Mouse (Mus musculus) monocyte, adult 5-6 weeks (primary cell): Measurements from ENCODE around the gene Olfm4. TPM values are rescaled to one million over a fixed set of nuclear protein-coding genes. Genes with fewer than 3 reads are reported as not detected.

Experiments
- ATAC-seq: fragments of 153-309, 156-312 bp; replicated peaks from 2 replicates; pipeline ENCODE4 v1.8.0; 2017; ENCODE audit warnings: mild to moderate bottlenecking; ENCODE audit not compliant: low TSS enrichment, insufficient number of reproducible peaks, severe bottlenecking, poor library complexity, low FRiP score
- total RNA-seq: library from RNA; stranded (forward); fragments of 200-1000, 200-491, 200-594 nt; gene quantifications from 3 replicates; pipeline ENCODE4 v1.2.3, GENCODE M21; 2017

Gene Olfm4
- total RNA-seq, 1 experiment from 2014 or later = not detected

DNA sequence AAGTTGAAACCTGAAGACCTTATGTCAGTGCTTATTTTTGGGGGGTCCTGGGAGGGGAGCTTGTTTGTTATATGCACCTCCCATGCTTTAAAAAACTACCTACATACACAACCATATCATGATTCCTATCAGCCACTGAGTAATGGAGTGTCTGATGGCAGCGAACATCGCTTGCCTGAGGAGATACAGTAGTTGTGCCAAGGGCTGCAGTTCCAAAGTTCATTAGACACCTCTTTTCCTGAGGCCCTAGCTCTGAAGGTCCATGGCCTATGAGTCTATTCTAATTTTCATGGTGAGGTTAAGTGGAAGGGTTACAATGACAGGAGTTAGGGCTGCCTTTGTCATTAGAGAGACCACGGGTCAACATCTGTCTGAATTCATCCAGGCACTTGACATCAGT lies 26.5 kb downstream of the Olfm4 start:
- no peak for ATAC-seq

DNA sequence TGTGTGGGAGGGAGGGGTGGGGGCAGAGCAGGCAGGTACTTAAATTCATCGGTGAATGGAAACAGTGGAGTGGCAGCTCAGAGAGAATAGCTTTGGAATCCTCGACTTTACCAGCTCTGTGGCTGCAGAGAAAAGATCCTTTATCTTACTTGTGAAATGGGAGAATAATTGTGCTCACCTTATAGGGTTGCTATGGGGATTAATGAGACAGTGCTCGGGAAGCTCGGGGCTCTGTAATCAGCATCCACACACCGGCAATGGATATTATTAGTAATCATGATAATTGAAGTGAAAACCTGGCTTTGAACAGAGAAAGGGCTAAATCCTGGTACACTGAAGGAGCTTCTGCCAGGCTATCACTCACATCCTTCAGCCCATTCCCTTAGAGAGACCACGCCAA lies 31.1 kb downstream of the Olfm4 start:
- ATAC-seq = no peak

DNA sequence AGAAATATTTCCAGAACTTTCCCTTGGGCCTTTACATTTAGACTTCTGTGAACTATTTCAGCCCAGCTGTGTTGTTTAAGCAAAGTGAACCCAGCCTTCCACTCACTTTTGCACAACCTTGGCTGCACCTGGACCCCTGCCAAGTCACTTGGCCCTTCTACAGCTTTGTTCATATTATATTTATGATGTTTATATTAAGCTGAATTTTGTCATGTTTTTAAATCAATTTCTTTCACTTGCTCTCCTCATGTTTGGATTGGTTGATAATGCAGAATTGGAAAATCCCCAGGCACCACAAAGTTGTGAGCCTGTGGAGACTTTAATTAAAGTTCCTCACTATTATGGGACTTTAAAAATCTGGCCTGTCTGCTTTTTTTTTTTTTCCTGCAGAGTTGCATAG lies 32.2 kb downstream of the Olfm4 start:
- ATAC-seq = no peak

DNA sequence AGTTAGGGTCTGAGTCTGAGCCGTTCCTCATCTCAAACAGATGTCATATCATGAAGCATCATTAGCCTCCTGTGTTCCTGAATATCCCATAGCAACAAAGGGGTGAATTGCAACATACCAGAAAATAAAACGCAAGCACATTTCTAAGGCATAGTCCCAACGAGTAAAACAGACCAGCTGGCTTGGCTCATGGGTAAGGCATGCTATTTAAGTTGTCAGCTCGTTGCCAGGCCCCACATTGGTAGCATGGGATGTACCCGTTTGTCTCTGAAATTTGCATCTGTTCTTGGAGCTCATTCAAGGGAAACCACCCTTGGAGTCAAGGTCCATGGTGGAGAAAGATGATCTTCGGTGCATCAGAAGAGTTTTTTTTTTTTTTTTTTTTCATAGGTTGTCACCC lies 42.2 kb downstream of the Olfm4 start:
- ATAC-seq = no peak

DNA sequence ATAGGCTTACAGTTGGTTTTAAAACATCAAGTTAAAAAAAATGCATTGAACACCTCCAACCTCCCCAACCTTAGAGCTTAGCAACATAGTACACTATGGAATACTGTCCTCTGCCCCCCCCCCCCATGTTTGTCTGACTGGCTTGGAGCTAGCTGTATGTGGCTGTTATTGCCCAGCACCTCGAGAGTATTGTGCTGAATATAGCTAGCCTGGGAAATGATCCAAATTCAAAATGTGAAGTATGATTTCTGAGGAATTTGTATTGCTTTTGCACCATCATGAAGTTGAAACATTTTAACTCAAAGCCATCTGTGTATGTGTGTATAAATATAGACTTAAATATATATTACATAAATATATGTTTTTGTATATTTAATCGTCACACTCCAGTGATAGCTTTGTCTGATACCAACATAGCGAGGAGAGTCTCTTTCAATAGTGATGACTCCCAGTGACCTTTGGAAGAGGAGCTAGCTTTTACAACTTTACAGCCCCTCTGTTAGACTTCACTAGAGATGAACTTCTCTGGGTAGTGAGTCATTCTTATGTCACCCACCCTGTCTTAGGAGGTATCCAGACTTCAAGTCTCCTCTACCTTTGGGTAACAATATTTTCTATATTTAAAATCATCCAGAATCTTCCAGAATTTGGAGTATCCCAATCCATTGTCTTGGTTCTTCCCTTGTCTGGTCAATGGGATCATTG lies 45.6 kb downstream of the Olfm4 start:
- ATAC-seq = no peak

DNA sequence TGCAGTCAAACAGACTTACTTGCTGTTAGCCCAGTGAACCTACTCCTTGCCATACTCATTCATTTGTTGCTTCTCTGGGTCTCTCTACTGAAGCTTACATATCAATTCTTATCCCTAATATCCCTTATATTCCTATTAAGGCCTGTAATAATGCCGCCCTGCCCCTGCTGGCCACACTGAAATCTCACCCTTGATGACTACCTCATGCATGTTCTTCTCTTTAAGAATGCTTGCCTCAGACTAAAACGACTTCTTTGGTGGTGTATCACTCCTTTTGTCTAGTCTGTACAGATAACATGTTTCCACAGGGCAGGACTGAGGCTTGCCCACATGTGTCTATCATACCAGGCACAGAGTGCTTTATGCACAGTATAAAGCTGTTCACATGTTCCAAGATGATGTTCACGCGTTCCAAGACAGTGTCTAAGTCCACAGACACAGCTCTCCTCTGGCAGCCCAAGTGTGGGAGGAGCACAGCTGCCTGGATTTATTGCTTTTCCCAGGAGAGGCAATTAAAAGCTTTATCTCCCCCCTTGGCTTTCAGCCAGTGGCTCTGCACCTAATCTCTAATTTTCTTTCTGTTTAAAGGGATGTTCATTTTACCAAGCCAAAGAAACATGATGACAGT lies 55.9 kb downstream of the Olfm4 start:
- no peak for ATAC-seq

DNA sequence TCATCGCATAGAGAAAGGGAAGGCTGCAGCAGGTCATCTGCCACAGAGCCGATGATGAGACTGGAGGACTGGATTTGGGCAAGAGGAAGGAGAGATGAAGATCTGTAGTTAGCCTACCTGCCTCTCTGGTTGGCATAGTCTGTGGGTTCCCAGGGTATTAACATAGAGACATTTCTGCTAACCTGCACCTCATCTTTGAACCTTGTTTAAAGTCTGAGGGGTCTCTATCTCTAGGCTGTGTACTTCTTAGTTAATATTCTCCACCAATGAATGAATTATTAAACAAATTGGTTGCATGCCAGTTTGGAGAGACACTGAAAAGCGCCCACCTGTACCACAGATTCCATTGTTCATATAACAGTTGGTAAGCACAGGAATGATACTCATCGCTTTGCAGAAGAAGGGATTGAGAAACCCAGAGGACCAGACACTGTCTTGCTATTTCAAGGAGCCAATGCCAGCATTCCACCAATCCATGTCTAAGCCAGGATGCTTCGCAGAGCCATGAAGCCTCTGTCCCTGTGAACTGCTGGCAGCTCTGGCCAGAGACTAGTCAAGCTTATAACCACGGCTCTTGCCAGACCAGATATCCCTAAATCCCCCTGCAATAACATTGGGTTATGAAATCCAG lies 62.3 kb downstream of the Olfm4 start:
- ATAC-seq = no peak

DNA sequence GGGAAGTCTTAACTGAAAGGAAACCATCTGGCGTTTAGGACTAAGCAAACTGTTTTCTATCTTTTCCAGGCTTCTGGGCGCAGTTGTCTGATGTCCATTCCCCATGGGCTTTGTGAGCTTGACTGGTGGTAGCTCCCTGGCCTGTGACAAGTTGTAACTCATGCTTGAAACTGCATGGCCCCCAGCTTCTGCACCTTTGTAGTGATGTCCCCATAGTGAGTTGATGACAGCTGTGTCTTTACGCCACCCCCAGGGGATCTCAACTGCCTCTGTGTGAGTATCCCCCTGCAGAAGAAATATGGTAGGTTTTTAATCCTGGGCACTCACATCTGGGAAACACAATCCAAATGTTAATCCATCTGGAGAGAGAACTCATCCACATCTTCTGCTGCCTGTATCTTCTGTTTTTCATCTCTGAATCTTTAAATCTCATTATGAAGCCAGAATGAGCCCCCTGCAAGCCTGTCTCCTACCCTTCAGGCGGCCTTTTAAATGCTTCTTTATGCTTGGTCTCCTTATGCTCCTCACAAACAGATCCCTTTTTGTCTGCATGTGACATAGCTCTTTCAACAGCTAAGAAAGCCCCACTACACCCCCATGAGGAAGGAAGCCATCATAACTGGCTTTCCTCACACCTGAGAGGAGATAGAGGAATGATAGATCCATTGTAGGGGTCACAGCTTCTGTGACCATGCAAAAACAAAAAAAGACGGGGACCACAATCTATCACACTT lies 63.7 kb downstream of the Olfm4 start:
- no peak for ATAC-seq

DNA sequence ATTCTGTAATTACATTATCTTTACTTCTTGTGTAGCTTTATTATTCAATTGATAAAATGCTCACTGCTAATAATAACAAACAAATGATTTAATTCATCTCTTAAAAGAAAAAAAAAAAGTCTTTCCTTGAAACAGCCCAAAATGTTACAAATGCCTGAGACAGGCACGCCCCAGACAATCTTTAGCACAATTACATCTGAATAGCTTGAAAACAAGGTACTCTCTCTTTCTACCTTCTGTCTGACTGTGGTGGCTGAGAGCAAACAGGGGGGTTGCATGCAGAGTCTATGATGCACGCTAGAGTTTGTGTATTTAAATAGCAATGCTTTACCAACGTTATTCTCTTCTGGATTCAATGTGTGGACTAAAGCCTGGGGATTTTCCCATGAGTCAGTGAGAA lies 71.8 kb downstream of the Olfm4 start:
- no peak for ATAC-seq

DNA sequence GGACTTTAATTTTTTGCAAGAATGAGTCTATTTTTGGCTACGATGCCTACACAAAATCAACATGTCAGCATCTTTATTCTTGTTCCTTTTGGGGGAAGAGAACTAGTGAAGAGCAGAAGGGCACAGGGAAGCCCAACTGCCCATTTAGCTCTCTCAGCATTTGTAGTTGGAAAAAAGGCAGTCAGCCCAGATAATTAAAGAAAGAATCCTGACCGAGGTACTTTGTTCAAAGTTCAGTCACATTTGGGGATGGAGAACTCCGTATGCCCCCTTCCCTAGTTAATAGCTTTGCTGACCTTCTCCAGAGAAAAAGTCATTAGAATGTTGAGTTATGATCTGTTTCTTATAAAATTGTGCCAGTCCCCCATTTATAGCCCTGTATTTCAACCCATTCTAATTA lies 77.8 kb downstream of the Olfm4 start:
- ATAC-seq = no peak

DNA sequence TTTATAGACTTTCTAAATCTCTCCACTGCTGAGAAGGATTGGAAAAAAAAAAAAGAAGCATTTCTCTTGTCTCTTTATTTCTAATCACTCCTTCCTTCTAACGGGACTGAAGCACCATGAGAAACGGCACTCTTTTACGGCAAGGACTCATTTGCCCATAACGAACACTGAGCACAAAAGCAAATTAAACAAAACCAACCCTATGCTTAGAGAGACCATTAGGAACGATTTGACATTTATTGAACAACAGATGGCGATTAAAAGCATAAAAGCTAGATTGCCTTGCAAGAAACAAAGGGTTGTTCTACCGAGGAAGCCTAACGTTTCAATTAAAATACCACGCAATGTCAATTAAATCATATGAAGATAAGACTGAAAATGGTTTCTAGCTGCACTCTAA lies 79.0 kb downstream of the Olfm4 start:
- no peak for ATAC-seq

DNA sequence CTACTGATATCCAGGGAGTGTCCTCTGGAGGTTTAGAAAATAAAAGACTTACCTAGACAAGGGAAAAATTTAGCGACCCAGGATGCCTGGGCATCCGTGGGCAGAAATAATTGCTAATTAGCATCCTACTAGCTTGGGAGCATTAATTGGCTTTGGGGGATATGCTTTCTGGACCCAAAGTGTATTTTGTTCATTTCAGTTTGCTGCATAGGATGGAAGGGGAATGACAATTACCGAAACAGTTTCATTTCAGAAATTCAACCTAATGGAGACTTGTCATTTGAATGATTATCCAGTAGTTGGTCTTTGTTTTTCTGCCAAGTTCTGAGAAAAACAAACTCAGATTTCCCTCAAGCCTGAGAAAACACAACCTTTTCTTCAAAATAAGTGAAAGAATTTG lies 86.7 kb downstream of the Olfm4 start:
- no peak for ATAC-seq

Other genes with a start within 250 kb of the Olfm4 start
- not detected in 3 replicates for gene Pcdh8, start 212.8 kb upstream of the Olfm4 start, total RNA-seq